Mouse (Mus musculus) lung, postnatal 4 days (tissue): ENCODE results near the gene Acot12.
A peak's percentile ranks its signal among the peaks of the same experiment; 100 is the strongest.

Source experiments
- DNase-seq, 2 experiments: peaks; one replicate each; pipeline ENCODE4 v3.0.0; 2021

Gene Acot12

DNA sequence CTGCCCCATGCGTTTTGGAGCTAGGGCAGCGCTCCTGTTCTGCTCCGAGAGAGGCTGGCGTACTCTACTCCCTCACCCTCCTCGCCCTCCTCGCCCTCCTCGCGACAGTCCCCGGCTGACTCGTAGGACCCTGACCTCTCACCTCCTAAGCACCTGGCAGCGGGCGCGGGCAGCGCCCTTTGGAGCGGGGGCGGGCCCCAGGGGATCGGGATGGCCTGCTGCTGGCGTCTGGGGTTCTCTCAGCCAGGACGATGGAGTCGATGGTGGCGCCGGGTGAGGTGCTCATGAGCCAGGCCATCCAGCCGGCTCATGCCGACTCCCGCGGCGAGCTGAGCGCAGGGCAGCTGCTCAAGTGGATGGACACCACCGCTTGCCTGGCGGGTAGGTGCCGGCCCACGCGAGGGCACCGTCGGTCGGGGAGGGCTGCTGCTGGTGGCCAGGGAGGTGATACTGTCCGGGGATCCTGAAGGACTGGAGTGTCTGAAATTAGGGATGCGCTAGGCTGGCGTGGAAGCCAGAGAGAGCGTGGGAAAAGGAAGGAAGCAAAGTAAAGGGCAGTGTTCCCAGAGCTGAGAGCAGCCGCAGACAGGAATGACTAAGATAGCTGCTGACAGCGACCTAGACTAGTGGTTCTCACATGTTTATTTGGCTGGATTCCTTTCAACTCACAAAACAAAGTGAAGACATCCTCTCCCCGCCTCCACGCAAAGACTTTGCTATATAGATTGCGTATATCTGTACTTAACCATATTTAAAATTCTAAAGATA lies at the start of gene Acot12:
Acot12 (plus strand) TSS at position 233 of the 768 bp plus-strand sequence.
- DNase-seq, result peak; percentile 10 to 40

DNA sequence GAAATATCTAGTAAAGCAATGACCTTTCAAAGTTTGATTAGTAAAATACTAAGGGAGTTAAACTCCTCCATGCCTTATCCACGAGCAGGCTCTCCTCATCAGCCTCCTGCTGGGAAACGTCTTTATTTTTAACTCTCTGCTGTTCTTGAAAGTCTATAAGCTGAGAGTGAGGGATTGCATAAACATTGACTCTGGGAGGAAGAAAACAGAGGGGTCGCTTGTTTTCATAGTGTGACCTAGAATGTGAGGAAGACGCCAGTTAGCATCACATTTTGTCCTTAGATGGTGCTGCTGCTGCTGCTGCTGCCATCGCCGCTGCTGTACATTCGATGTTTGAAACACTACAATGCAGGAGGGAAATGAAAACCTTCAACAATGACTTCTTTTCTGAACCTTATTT lies 47.7 kb upstream of the Acot12 start:
- DNase-seq, result no peak

DNA sequence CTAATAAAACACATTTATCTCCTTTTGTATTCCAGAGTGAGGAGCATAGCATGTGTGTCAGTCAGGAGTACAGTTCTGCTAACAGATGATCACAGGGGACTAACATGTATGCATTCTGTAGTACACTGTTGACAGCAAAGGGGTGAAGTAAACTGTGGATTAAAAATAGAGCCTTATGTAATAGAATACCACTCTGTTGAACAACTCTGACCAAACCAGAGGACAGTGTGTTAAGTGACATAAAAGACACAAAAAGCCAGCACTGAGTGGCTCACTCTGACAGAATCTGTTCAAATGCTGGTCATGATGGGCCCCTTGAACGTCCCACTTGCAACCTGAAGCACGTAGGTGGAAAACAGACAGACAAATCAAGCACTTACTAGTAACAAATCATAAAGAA lies 45.9 kb upstream of the Acot12 start:
- no peak for DNase-seq

DNA sequence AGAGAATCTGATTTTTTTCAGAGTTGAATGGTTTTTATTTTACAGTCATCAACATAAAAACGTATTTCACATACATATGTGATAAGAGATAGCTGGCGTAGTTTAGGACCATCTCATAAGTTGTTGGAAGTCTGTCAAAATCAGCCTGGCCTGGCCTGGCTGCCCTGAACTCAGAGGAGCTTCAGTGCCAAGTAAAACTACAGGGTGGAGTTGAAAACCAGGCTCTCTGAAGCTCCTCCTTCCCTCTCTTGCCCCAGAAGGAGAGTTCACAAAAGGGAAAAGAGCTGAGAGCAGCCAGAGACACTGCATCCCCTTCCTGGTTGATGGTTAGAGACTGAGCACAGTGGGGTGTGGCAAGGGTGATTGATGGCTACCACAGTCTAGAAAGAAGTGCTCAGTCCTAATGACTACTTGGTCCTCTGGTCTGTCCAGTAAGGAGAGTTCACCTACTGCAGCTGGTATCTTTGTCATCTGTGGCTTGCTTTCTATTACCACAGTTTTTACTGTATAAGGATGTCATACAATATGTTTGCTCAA lies 45.1 kb upstream of the Acot12 start:
- no peak for DNase-seq

DNA sequence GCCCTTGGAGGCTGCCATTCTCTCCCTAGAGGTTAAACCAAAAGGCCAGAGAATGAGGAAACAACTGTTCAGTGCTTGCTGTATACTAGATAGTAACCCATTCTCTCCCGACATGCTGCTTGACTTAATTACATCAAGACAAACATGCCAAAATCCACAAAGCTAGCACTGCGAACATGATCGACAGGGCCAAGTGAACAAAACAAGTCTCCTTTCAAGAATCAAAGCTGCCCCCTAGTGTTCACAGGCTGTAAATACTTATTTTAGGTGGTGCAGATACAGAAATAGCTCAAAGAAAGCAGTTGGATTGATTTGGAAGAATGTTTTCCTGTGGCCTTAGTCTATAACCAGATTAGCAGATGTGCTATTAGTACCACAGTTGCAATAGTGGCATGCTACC lies 44.3 kb upstream of the Acot12 start:
- peak in 1 of 2 experiments; percentile 49 for DNase-seq

DNA sequence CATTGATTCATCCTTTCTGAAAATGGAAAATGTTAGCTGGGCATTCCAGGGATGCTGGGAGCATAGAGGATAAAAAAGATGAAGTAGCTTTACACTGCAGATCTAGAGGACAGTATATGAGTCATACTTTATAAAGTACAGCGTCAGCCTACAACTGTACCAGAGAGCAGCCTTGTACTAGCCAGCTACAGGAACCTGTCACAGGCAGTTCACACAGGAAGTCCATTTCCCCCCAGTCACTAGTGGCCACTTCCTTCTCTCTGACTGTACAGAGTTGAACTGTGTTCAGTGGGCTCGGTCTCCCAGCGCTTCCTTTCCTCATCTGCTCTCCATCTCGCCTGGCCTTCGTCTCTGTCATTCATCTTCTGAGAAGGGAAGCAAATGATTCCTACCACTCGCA lies 39.0 kb upstream of the Acot12 start:
- DNase-seq, result no peak

DNA sequence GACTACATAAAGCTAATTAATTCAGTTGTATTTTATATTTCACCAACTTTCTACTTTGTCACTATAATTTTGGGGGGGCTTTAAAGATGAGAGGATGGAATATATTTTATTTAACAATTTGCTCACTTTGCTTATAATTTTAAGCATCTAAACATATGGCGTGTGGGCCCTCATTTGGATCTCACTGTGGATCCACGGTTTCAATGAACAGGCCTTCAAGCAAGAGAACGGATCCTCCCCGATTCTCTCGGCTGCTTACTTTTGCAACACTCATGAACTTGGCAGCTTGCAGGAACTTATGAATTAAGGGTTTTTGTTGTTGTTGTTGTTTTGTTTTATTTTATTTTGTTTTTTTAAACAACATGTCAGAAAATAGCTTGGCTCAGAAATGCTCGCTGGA lies 21.8 kb upstream of the Acot12 start:
- DNase-seq, result no peak

DNA sequence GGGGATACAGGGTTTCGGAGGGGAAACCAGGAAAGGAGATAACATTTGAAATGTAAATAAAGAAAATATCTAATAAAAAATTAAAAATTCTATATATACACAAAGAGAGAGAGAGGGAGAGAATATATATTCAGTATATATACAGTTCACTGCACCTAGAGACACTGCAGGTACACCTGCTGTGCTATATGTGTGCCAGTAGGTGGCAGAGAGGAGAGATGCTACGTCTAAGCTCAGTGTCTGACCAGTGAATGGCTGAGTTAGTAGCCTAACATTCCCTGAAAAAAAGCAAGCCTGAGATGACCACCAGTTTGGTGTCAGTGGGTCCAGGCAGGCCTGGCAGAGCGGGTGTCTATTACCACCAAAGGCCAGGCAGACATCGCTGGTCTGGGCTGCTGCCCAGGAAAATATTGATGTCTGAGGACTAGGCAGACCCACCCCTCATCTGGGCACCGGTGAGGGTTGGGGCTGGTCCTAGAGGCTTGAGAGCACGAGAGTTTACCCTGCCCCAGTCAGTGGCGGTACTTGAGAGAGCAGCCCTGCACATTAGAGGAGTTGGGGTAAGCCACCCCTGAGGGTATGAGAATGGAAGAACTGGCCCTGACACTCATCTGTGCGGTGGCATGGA lies 18.1 kb upstream of the Acot12 start:
- DNase-seq, result no peak

DNA sequence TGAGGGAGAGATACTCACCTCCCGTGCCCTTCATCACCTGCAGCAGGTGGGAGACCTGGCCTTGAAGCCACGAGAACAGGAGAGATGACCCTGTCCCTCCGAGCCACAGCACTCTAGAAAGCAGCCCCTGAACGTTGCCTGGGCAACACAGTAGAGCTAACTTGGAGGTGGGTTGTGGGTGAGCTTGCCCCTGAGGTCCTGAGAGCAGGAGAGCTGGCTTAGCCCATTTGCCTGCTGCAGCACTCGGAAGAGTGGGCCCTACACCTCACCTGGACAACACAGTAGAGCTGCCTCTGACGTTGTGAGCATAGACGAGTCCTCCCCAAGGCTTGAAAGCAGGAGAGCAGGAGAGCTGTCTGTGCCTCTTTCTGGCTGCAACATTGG lies 17.6 kb upstream of the Acot12 start:
- DNase-seq, result no peak

DNA sequence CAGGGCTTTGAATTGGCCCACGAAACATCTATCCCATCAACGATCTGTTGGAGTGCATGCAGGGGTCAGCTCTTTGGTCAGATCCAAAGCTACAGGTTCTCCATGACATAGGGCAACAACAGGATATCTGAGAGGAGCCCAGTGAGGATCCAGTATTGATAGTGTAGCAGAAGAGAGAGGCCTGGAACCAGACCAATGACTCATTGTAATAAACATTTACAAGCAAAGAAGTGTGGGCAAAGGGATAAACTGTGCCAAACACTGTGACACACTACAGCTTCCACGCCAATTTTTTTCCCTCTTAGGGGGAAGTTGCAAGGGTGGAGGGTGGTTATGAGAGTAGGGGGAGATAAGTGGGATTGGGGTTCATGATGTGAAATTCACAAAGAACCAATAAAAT lies 17.1 kb upstream of the Acot12 start:
- DNase-seq, result no peak

DNA sequence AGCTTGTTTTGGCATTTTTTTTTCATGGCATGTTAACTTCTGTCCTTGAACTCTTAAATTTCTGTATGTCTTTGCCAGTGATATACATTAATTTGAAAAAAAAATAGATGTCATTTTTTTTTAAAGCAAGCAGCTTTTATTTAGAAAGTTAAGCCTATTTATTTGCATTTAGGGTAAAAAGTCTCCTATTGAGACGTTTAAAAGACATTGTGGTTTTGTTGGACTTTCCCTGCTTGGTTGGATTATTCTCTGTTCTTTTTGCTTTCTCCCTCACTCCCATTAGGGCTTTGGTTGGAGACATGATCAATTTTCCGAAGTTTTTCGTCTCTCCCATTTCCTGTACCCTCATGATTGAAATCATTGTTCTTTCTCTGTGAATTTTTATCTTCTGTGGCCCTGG lies 16.2 kb upstream of the Acot12 start:
- no peak for DNase-seq

DNA sequence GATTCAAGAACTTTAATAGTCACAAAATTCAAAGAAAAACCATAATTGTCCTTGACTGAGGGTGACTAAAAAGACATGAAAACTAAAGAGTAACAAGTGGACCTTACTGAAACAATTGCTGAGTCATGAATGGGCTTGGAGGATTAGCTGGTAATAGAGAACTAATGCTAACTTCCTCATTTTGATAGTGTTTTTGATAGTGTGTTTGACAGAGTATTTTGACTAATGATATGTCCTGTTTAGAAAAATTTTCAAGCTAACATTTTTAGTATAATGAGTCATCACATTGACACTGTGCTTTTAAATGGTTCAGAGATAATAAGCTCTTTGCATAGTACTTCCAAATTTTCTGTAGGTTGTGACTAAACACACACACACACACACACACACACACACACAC lies 13.4 kb upstream of the Acot12 start:
- DNase-seq, result no peak

DNA sequence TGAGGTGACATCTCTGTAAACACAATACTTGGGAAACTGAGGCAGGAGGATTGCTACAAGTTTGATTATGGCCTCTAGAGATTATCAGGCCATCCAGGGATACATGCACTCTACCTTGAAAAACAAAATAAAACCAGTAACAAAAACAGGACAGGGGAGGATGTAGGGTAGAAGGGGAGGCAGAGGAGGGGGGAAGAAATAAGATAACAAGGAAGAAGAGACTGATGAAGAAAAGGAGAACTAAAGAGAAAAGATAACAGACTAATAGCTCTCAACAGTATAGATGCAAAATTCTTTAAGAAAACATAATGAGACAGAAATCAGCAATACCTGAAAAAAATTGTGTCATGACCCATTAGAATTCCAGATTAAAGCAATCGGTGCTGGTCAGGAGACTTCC lies 4.1 kb upstream of the Acot12 start:
- DNase-seq, result no peak

DNA sequence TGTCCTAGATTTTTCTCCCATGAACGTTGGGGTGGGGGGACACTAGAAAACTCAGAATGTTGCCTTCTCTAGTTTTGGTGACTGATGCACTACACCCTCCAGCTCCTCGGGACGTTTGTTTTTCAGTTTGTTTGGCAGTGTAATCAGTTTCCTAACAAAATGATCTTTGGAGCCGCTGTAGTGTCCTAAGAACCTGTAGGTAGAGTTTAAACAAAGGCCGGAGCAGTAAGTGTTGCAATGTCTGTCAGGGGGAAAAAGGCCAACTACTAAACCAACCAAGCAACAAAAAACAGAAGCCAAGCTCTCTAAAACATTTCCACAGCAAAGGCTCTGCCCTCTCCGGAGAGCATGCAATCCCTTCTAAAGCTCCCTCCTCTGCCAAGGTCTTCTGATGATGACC lies 461 bp upstream of the Acot12 start:
- DNase-seq, result no peak

DNA sequence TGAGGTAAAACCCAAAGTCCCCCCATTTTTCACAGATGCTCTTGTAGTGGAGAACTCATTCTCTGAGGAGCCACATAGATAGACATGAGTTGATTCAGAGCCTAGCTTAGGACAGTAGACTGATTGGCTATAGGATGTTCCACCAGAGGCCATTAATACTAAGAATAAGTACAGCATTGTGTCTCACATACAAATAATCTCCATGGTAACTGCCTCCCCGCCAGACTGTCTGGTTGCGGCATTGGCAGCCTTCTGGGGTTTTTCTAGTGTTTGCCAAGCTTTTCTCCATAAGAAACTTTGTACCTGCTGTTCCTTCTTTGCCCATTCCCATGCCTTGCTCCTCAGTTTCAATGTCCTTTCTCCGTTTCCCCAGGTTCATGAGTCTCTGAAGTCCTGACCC lies 1.9 kb downstream of the Acot12 start:
- no peak for DNase-seq

DNA sequence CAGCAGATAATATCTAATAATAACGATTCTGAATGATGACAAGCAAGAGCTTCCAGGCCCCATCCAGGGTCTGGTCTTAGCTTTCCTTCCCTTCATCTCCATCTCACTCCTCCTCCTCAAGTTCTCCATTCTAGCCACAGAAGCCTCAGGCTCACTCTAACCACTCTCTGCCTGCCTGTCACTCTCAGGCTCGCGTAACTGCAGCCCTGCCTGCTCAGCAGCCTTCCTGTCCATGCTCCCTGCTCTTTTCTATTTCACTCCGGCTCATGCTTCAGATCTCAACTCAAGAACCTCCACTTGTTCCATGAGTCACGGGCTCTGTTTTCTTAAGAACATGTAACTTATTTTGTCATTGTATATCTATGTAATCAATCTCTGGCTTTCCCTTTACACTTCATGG lies 5.2 kb downstream of the Acot12 start:
- no peak for DNase-seq

DNA sequence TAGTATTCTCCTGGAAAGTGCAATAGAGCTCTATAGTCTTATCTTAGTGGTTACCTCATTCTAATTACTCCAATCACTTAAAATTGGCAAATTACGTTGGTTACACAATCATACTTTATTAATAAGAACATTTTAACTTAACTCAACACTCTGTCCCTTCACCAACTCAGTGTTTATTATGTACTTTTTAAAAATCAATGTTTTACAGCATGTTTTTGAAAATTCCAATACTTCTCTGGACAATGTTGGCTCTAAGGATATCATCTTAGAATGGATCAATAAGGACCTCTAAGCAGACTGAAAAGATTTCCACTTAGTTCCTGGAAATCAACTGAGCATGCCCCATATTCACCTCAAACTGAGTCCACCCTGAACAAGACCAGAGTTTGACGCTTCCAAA lies 7.1 kb downstream of the Acot12 start:
- DNase-seq, result no peak

DNA sequence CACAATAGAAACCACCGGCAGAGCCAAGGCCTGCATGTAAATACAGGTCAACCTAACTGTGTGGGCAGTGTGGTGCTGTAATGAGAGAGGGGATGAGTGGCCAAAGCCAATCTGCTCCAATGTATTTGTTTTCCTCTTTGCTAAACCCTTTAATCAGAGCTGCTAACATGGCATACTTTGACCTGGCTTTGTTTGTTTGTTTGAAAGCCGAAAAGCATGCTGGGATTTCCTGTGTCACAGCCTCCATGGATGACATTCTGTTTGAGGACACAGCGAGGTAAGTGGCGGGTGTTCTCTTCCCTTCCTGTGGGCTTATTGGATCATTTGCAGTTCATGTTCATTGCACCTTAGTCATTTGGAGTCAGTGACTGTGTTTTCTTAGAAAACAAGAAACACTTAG lies 8.7 kb downstream of the Acot12 start:
- DNase-seq, result no peak

DNA sequence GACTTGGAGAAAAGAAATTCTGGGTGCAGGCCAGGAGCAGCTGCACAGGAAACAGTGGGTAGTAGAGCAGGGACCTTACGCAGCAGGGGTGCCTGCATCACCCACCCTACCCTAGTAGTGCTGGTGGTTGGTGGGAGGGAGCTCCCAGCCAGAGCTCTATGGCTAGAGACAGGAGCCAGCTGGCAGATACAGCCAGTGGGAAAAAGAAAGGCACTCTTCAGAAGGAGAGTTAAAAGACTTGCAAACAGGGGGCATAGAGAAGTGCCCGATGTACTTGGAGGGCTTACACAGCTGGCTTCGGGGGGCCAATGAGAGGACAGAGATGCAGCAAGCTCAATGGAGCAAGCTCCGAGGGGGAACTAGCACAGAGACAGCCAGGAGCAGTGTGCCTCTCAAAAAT lies 12.4 kb downstream of the Acot12 start:
- no peak for DNase-seq

DNA sequence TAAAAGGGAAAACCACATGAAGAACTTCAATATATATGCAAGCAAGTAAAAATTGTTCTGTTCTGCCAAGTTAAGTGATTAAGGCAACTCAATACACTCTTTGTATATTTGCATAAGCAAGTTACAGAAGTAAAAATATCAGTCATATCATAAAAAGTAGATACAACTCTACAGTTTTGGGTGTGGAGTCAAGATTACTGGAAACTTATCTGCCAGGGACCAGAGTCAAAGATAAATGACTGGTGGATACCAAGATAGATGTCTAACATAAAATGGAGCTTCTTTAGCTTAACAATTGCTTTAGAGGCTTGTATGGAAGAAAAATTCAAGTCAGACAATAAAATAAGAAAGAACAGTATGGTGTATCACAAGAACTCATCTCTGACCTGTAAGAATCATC lies 13.4 kb downstream of the Acot12 start:
- no peak for DNase-seq

DNA sequence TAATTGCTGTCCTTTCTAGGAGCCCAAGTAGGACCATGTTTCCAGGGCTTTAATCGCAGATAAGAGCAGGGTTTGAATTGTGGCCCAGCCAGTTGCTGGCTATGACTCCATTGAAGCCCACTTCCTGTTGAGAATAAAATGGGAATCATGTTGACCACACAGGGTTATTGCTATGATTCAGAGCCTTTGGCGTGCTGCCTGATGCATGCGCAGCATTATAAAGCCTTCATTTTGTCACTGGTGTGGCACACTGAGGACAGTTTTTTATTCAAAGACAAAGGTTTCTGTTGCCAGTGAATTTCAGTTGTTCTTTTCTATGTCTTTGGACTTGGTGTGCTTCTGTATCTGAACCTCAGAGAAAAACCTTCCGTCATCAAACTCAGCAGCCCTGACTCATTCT lies 14.9 kb downstream of the Acot12 start:
- DNase-seq, result no peak

DNA sequence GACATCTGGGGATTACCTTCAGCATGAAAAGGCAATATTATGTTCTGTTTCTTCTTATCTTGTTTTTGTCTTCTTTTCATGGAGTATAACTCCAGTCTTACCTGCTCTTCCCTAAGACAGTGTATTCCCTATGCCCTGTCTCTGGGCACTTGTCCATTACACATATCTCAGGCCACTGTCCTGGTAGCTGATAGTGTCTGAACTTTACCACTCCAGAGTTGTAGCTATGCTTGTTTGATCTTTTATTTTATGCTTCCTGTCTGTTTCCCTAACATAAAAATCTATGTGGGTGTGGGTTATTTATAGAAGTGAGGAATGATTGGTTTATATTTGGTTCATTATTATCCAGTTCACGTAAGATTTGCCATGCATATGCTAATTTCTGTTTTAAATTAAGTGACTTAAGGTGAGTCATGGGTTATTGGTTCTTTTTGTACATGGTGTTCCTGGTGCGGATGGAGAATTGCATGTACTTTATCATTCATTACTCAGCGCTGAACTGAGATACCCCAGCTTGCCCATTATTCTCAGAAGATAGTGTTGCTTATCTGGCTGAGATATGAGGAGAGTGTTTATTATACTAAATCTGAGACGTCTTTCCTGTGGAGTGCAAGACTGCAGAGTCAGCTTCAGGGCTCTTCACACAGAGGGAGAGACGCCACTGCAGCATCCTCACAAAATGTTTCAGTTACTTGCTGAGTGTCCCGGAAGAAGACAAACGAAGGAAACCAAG lies 17.2 kb downstream of the Acot12 start:
- DNase-seq, result no peak

DNA sequence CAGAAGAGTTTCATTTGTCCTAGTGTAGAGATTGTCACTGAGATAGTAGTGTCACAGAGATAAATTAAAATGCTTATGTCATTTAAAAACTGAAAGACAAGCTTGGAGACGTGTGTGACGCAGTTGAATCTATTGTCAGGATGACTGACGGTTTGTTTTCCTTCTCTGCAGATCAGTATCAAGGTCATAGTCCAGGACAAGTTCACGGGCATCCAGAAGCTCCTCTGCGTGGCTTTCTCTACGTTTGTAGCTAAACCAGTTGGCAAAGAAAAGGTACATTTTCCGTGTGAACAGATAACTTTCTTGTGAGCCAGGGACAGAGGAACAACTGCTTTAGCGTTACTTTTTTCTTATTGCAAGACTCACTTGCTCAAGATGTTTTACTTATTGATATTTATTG lies 18.5 kb downstream of the Acot12 start:
- DNase-seq, result no peak
